Mouse (Mus musculus) ovary, postnatal 10 days (tissue): Measurements from ENCODE around the gene Ano6.
A peak's percentile ranks its signal among the peaks of the same experiment; 100 is the strongest.

ENCODE experiments used
- DNase-seq: peaks from one replicate; pipeline ENCODE4 v3.0.0; 2022; ENCODE audit warnings: low spot score

Gene Ano6

DNA sequence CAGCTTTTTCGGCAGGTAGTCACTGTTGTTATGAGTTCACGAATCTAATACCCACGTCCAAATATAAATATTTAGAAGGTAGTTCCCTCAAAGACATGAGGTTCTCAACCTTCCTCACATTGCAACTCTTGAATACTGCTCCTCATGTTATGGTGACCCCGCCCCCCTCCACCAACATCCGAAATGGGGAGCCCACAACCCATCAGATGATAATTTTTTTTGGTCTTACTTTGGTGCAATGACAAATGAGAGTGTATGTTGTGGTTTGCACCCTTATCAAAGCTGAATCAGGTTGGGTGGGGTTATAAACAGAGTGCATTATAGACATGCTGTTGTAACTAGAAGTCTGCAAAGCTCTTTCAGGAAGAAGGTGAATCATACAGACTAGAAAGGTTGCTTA lies 99.7 kb downstream of the Ano6 start:
- DNase-seq, result no peak

- DNase-seq, result no peak
Observed at GRCm38 (mm10) chr15:95892171-95892570, 101.5 kb downstream of the Ano6 start.

- DNase-seq, result no peak
Observed at GRCm38 (mm10) chr15:95892929-95893328, 102.3 kb downstream of the Ano6 start.

DNA sequence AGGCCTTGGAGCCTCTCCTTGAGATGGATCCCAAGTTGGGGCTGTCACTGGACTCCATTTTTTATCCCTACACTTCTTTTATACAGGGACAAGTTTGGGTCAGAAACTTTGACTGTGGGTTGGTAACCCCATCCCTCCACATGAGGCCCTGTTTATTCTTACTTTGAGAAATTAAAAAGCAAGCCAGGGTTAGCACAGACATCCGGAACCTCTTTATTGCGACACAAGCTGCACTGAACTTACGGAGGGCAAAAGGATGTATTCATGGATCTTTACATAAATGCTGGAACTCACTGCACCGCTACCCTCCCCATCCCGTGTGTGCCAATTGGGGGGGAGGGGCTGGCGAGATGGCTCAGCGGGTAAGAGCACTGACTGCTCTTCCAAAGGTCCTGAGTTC lies 105.1 kb downstream of the Ano6 start:
- DNase-seq, result no peak

GRCm38 (mm10) chr15:95897653-95898052 lies 107.0 kb downstream of the Ano6 start:
- no peak for DNase-seq

- no peak for DNase-seq
Observed at GRCm38 (mm10) chr15:95898438-95898837, 107.8 kb downstream of the Ano6 start.

- no peak for DNase-seq
Observed at GRCm38 (mm10) chr15:95902396-95902795, 111.8 kb downstream of the Ano6 start.

- DNase-seq, result no peak
Observed at GRCm38 (mm10) chr15:95904247-95904646, 113.6 kb downstream of the Ano6 start.

DNA sequence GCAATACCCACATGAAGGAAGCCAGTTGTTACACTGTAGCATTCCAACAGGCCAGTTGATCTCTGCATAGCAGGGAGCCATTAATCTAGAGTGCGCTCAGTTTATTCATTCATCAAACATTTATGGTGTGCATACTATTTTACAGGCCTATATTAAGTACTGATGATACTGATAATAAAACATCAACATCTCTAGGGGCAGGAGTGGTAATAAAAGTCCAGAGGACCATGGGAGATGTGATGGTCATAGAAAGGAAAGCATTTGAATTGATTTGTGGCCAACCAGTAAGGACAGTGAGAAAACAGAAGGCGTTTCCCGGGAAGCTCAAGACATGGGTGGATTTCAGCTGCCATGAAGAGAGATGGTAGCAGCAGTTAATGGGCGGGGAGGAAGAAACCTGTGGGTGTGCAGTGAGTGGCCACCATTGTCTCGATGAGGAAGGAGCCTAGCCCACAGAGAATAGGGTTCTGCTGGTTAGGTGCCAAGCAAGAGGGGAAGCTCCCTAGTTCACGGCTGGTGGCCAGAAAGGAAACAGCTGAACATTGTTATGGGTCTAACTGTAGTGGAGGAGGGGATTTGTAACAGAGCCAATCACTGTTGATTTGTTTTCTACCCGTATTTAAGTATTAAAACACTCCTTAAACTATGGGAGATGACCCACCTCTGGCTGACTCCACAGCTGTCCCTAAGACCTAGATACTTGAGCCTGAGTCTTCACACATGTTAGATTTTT lies 115.5 kb downstream of the Ano6 start:
- no peak for DNase-seq

DNA sequence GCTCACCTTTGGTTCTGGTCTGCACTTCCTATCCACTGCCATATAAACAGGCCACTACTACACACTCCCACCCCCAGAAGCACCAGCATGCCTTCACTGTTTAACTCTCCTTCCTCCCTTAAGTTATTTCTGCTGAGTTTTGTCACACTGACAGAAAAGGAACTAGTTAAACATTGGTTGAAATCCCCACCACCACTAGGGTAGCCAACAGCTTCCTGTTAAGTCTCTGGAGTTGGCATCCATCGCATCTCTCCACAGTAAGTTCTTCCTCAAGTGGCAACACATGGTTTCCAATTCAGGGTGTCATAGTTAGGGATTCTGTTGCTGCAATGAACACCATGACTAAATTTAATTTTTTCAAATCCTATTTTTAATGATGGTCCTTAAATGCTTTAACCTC lies 116.2 kb downstream of the Ano6 start:
- DNase-seq, result no peak

GRCm38 (mm10) chr15:95907337-95907736 lies 116.7 kb downstream of the Ano6 start:
- DNase-seq, result peak; percentile 25

DNA sequence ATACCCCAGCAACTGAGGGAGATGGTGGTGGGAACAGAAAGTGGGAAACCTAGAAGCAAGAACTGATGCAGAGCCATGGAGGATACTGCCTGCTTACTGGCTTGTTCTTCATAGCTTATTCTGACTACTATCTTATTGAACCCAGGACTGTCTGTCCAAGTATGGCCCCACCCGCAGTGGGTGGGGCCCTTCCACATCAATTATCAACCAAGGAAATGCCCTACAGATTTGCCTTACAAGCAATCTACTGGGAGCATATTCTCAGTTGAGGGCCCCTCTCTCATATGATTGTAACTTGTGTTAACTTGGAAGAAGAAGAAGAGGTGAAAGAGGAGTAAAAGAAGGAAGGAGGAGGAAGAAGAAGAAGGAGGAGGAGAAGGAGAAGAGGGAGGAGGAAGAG lies 117.3 kb downstream of the Ano6 start:
- no peak for DNase-seq

- no peak for DNase-seq
Observed at GRCm38 (mm10) chr15:95910099-95910780, 119.6 kb downstream of the Ano6 start.

- no peak for DNase-seq
Observed at GRCm38 (mm10) chr15:95914963-95915362, 124.3 kb downstream of the Ano6 start.

DNA sequence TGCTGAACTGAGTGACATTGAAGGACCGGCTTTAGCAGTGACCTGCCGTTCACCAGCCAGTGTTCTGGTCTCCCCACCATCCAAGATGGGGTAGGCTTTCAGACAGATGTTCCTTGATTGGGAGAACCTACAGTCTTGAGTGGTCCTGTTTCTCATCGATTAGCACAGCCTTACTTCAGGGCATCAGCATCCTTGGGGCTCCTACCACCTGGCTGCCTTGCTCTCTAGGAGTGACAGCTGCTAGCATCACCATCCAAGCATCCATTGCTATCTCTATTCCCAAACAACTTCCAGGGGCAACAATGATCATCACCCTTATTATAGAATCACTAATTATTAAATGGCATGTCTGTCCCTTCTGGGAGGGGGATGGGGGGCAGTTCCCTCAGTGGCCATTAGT lies 124.8 kb downstream of the Ano6 start:
- no peak for DNase-seq

GRCm38 (mm10) chr15:95917330-95917729 lies 126.7 kb downstream of the Ano6 start:
- DNase-seq, result no peak

DNA sequence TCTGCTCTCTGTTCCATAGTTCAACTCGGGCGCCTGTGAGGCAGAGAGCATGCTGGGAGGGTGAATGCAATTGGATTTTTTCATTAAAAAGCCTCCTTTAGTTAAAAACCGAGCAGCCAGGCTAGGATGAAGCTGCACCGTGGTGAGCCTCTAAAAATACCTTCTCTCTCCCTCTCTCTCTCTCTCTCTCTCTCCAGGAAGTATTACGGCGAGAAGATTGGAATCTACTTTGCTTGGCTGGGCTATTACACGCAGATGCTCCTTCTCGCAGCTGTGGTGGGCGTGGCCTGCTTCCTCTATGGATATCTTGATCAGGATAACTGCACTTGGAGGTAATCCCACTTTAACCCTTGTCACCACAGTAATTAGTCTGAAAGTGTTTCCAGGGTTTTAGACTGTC lies 129.4 kb downstream of the Ano6 start:
- DNase-seq, result no peak

DNA sequence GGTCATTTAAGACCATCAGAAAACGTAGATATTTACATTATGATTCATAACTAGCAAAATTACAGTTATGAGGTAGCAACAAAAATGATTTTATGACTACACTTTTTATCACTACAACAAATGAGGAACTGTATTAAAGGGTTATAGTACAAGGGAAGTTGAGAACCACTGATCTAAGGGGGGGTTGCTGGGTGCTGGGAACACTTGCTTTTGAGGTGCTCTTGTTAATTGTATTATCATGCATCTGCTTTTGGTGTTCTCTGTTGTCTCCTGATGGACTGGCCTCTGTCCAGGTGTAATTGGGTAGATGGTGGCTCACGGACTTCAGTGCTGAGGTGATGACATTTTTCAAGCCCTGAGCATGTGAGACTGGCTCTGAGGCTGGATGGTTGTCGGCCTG lies 130.4 kb downstream of the Ano6 start:
- no peak for DNase-seq

DNA sequence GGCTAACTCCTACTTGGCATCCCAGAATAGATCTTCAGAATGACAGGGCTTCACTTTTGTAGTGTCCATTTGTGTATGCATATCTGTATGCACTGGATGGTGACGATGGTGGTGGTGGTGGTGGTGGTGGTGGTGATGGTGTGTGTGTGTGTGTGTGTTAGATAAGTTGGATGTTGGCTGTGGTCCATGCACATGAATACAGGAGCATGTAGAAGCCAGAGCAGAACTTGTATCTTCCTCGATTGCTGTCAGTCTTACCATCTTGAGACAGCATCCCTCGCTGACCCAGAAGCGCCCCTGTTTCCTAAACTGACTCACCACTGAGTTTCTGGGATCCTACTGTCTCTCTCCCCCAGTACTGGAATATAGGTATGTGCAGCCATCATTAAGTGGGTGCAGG lies 131.0 kb downstream of the Ano6 start:
- DNase-seq, result no peak

GRCm38 (mm10) chr15:95922558-95922957 lies 131.9 kb downstream of the Ano6 start:
- no peak for DNase-seq

- DNase-seq, result no peak
Observed at GRCm38 (mm10) chr15:95925334-95925986, 134.8 kb downstream of the Ano6 start.

- DNase-seq, result no peak
Observed at GRCm38 (mm10) chr15:95929087-95929486, 138.4 kb downstream of the Ano6 start.
